Mouse (Mus musculus): ENCODE data around the gene Asb16. TPM values are rescaled to one million over a fixed set of nuclear protein-coding genes. Genes with fewer than 3 reads are reported as not detected.

Gene Asb16
- polyA plus RNA-seq, 1 experiment from 2014 or later: 0.05 TPM

- no peak overlapping the region for H3K27ac ChIP-seq
- ATAC-seq (replicated peaks; ENCODE audit: insufficient number of reproducible peaks, insufficient read depth, low FRiP score, low read depth): no peak
- H3K9ac ChIP-seq: no peak overlapping the region
- peaks cover 10% of the 10 kb centered on the region for H3K4me1 ChIP-seq (replicated peaks)
- no peaks in the 10 kb centered on the region for H3K27me3 ChIP-seq
- H3K9me3 ChIP-seq (replicated peaks): no peaks in the 10 kb centered on the region
- no peaks in the 10 kb centered on the region for H3K36me3 ChIP-seq
- no peak overlapping the region for H3K4me3 ChIP-seq
- H3K4me2 ChIP-seq: no peak overlapping the region
- 76% methylated on average over 6 of the region's 6 CpGs for WGBS
Observed at GRCm38 (mm10) chr11:102321931-102322330, 53.4 kb downstream of the Asb16 start.

- 73% methylated on average over 1 of the region's 1 CpGs for WGBS
- ATAC-seq (replicated peaks; ENCODE audit: insufficient number of reproducible peaks, insufficient read depth, low FRiP score, low read depth): no peak
- no peak overlapping the region for H3K9ac ChIP-seq
- no peaks in the 10 kb centered on the region for H3K36me3 ChIP-seq
- no peak overlapping the region for H3K27ac ChIP-seq
- no peaks in the 10 kb centered on the region for H3K9me3 ChIP-seq (replicated peaks)
- H3K4me2 ChIP-seq: no peak overlapping the region
- peaks cover 10% of the 10 kb centered on the region for H3K4me1 ChIP-seq (replicated peaks)
- H3K27me3 ChIP-seq: no peaks in the 10 kb centered on the region
- no peak overlapping the region for H3K4me3 ChIP-seq
Observed at GRCm38 (mm10) chr11:102323516-102323915, 55.0 kb downstream of the Asb16 start.

DNA sequence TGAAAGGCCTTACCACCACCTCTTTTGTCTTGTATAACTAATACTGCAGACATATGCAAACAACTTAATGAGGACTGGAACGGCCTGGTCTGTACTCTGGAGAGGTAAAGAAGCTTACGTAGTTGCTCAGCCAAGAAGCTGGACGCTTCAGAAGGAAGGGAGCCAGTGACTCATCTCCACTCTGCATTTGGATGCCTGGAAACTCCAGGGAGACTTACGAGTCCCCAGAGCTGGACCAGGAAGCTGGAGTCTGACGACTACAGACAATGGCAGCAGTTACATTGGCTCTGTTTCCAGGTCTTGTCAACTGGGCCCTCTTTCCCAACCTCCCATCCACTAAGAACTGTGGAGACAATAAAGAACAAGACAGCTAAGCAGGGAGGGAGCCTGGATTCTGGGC lies 58.7 kb downstream of the Asb16 start:
- H3K9ac ChIP-seq: no peak overlapping the region
- H3K4me2 ChIP-seq: no peak overlapping the region
- H3K9me3 ChIP-seq (replicated peaks): no peaks in the 10 kb centered on the region
- no peak overlapping the region for H3K4me3 ChIP-seq
- 49% methylated on average over 5 of the region's 5 CpGs for WGBS
- no peak for ATAC-seq (replicated peaks; ENCODE audit: insufficient number of reproducible peaks, insufficient read depth, low FRiP score, low read depth)
- no peaks in the 10 kb centered on the region for H3K27me3 ChIP-seq
- no peaks in the 10 kb centered on the region for H3K4me1 ChIP-seq (replicated peaks)
- no peak overlapping the region for H3K27ac ChIP-seq
- no peaks in the 10 kb centered on the region for H3K36me3 ChIP-seq

GRCm38 (mm10) chr11:102327839-102328238 lies 59.3 kb downstream of the Asb16 start:
- Histone ChIP-seq H3K4me1 (replicated peaks) (no peaks in the 10 kb centered on the region), H3K27me3 (no peaks in the 10 kb centered on the region), H3K36me3 (no peaks in the 10 kb centered on the region), H3K9ac (no peak overlapping the region), H3K9me3 (replicated peaks) (no peaks in the 10 kb centered on the region), H3K4me3 (no peak overlapping the region), H3K4me2 (no peak overlapping the region), H3K27ac (no peak overlapping the region)
- WGBS: 74% methylated on average over 7 of the region's 7 CpGs
- no peak for ATAC-seq (replicated peaks; ENCODE audit: insufficient number of reproducible peaks, insufficient read depth, low FRiP score, low read depth)

Small RNA genes within 50 kb of the gene (microRNA-seq; reads per million reads assigned to microRNA genes)
- gene Mir8101: 1.1 reads per million

Other genes with a start within 250 kb of the Asb16 start
- 2.9 and 3.6 TPM in 2 replicates for gene Mpp3, start 240.3 kb upstream of the Asb16 start, polyA plus RNA-seq (2015; fragmentation: Nextera tagmentation; extraction: Ambion mirVana)
- 7.2 and 8.4 TPM in 2 replicates for gene Cd300lg, start 227.2 kb upstream of the Asb16 start, polyA plus RNA-seq (2015; fragmentation: Nextera tagmentation; extraction: Ambion mirVana)
- gene Mpp2, start 180.2 kb upstream of the Asb16 start, polyA plus RNA-seq (2015; fragmentation: Nextera tagmentation; extraction: Ambion mirVana): 6.0 and 9.3 TPM in 2 replicates
- gene Ppy, start 167.4 kb upstream of the Asb16 start, polyA plus RNA-seq (2015; fragmentation: Nextera tagmentation; extraction: Ambion mirVana): not detected in 2 replicates
- not detected in 2 replicates for gene Pyy, start 160.9 kb upstream of the Asb16 start, polyA plus RNA-seq (2015; fragmentation: Nextera tagmentation; extraction: Ambion mirVana)
- gene Nags, start 123.2 kb upstream of the Asb16 start, polyA plus RNA-seq (2015; fragmentation: Nextera tagmentation; extraction: Ambion mirVana): 0.24 TPM in 1 of 2 replicates, not detected in the other
- 30.6 and 35.9 TPM in 2 replicates for gene Tmem101, start 112.3 kb upstream of the Asb16 start, polyA plus RNA-seq (2015; fragmentation: Nextera tagmentation; extraction: Ambion mirVana)
- 74.6 and 83.4 TPM in 2 replicates for gene Lsm12, start 83.4 kb upstream of the Asb16 start, polyA plus RNA-seq (2015; fragmentation: Nextera tagmentation; extraction: Ambion mirVana)
- 20.9 and 23.3 TPM in 2 replicates for gene G6pc3, start 79.1 kb upstream of the Asb16 start, polyA plus RNA-seq (2015; fragmentation: Nextera tagmentation; extraction: Ambion mirVana)
- 76.7 and 86.8 TPM in 2 replicates for gene Hdac5, start 38.6 kb upstream of the Asb16 start, polyA plus RNA-seq (2015; fragmentation: Nextera tagmentation; extraction: Ambion mirVana)
- 8.3 and 12.7 TPM in 2 replicates for gene BC030867, start 19.9 kb upstream of the Asb16 start, polyA plus RNA-seq (2015; fragmentation: Nextera tagmentation; extraction: Ambion mirVana)
- gene Tmub2, start 16.2 kb downstream of the Asb16 start, polyA plus RNA-seq (2015; fragmentation: Nextera tagmentation; extraction: Ambion mirVana): 36.4 and 43.1 TPM in 2 replicates
- 6.8 and 8.9 TPM in 2 replicates for gene Atxn7l3, start 27.9 kb downstream of the Asb16 start, polyA plus RNA-seq (2015; fragmentation: Nextera tagmentation; extraction: Ambion mirVana)
- 51.0 and 60.2 TPM in 2 replicates for gene Ubtf, start 51.0 kb downstream of the Asb16 start, polyA plus RNA-seq (2015; fragmentation: Nextera tagmentation; extraction: Ambion mirVana)
- gene Slc4a1, start 97.5 kb downstream of the Asb16 start, polyA plus RNA-seq (2015; fragmentation: Nextera tagmentation; extraction: Ambion mirVana): 20.2 and 31.9 TPM in 2 replicates
- gene Rundc3a, start 124.7 kb downstream of the Asb16 start, polyA plus RNA-seq (2015; fragmentation: Nextera tagmentation; extraction: Ambion mirVana): 0.64 and 2.5 TPM in 2 replicates
- gene Slc25a39, start 139.2 kb downstream of the Asb16 start, polyA plus RNA-seq (2015; fragmentation: Nextera tagmentation; extraction: Ambion mirVana): 293 and 321 TPM in 2 replicates
- 198 and 242 TPM in 2 replicates for gene Grn, start 161.6 kb downstream of the Asb16 start, polyA plus RNA-seq (2015; fragmentation: Nextera tagmentation; extraction: Ambion mirVana)
- 2.7 and 5.7 TPM in 2 replicates for gene Fam171a2, start 178.9 kb downstream of the Asb16 start, polyA plus RNA-seq (2015; fragmentation: Nextera tagmentation; extraction: Ambion mirVana)
- gene Itga2b, start 201.4 kb downstream of the Asb16 start, polyA plus RNA-seq (2015; fragmentation: Nextera tagmentation; extraction: Ambion mirVana): 8.7 TPM in 2 replicates

All from heart, embryonic 15.5 days (tissue).